Mouse (Mus musculus): ENCODE measurements at regions not wholly inside any gene's neighbourhood (a gene's known extent, or its start where the extent isn't known, plus 50 kb on each side); places are given as distances from the start of the nearest gene placed in this dataset.

DNA sequence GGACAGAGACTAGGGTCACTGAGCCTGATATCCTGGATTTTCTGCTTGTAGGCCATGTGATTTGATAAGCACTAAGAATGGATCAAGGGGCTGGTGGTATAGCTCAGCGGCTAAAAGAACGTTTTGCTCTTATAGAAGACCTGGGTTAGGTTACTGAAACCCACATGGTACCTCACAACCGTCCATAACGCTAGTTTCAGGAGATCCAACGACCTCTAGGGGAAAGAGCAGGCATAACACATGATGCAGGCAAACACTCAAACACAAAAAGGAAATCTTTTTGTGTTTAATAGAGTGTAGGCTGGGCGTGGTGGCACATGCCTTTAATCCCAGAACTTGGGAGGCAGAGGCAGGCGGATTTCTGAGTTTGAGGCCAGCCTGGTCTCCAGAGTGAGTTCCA is 54.6 kb upstream of the Eed start:
- Histone ChIP-seq H3K9ac (ENCODE audit: control insufficient read depth, low read depth, low read length, poor library complexity, severe bottlenecking) (no peak overlapping the region), H3K36me3 (ENCODE audit: control insufficient read depth in 1 of 2, insufficient read depth in 2 of 2, low read length in 2 of 2) (no peaks in the 10 kb centered on the region; a peak in 1 of 4 replicates), H3K27ac (ENCODE audit: control insufficient read depth, low read depth, low read length) (no peak overlapping the region), H3K79me2 (ENCODE audit: control insufficient read depth, insufficient read depth, low read length, poor library complexity) (no peaks in the 10 kb centered on the region), H3K4me3 (ENCODE audit: control insufficient read depth in 1 of 2, insufficient read depth in 1 of 2, low read depth in 2 of 2, low read length in 2 of 2) (no peak overlapping the region), H3K27me3 (ENCODE audit: control insufficient read depth in 1 of 2, insufficient read depth in 2 of 2, low read length in 2 of 2) (no peaks in the 10 kb centered on the region; a peak in 1 of 4 replicates), H3K4me1 (ENCODE audit: control insufficient read depth in 1 of 2, insufficient read depth in 2 of 2, low read length in 2 of 2) (peaks cover 0 to 3% of the 10 kb centered on the region in 2 experiments; a peak in 1 of 4 replicates), H3K9me3 (replicated peaks; ENCODE audit: insufficient read depth, low read length) (no peaks in the 10 kb centered on the region)
- no peak for TF ChIP-seq CHD2 (IDR thresholded peaks at IDR 0.05; ENCODE audit: low read length)
- 0 out of 6 replicates have a peak, but pooled peaks of 1 of the 3 experiments have one; percentile 13 for TF ChIP-seq CTCF (IDR thresholded peaks at IDR 0.05 in 2 of 3, conservative IDR thresholded peaks at IDR 0.05 in 1 of 3; ENCODE audit: control insufficient read depth in 1 of 3, insufficient read depth in 1 of 3, low read depth in 2 of 3, low read length in 3 of 3, poor library complexity in 1 of 3, severe bottlenecking in 1 of 3)
- TF ChIP-seq MAX (IDR thresholded peaks at IDR 0.05; ENCODE audit: low read length), result no peak
- no peak for TF ChIP-seq ZMIZ1 (IDR thresholded peaks at IDR 0.05; ENCODE audit: low read depth, low read length)
- TF ChIP-seq ETS1 (IDR thresholded peaks at IDR 0.05; ENCODE audit: low read depth, low read length), result no peak
- TF ChIP-seq E2F4 (IDR thresholded peaks at IDR 0.05; ENCODE audit: borderline replicate concordance, low read depth, low read length), result no peak
- no peak for DNase-seq (ENCODE audit: low read depth, low spot score)

DNA sequence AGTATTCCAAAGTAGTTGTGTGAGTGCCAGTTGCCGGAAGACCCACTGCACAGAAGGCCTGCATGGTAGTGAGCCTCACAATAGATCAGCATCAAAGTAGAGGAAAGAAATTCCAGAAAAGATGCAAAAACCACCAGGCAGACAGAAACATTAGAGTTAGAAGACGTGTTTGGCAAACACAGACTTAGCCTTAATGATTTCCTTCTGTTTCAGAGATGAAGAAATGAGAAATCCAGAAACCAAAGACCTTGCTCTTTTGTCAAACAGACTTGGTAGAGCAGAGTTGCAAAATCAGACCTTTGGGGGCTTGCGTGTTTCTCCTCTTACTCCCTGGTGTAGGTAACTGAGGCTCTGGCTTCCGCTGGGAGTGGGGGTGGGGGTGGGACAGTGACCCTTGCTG is 57.0 kb upstream of the Eed start:
- no peak for TF ChIP-seq EP300 (IDR thresholded peaks at IDR 0.05; ENCODE audit: low read depth in 1 of 2, low read length in 2 of 2)
- no peak for TF ChIP-seq ELF1 (IDR thresholded peaks at IDR 0.05; ENCODE audit: low read depth, low read length)
- TF ChIP-seq GATA1 (IDR thresholded peaks at IDR 0.05; ENCODE audit: low read depth, low read length), result no peak
- TF ChIP-seq CHD1 (IDR thresholded peaks at IDR 0.05; ENCODE audit: low read depth, low read length), result no peak
- no peak for TF ChIP-seq E2F4 (IDR thresholded peaks at IDR 0.05; ENCODE audit: borderline replicate concordance, low read depth, low read length)
- no peak for TF ChIP-seq NRF1 (IDR thresholded peaks at IDR 0.05; ENCODE audit: insufficient read depth, low read depth, low read length, poor library complexity, severe bottlenecking)
- TF ChIP-seq MEF2A (IDR thresholded peaks at IDR 0.05; ENCODE audit: extremely low read depth, insufficient replicate concordance, low read depth, low read length, poor library complexity, severe bottlenecking), result no peak
- TF ChIP-seq BHLHE40 (IDR thresholded peaks at IDR 0.05; ENCODE audit: borderline replicate concordance, low read depth, low read length), result no peak
- no peak for TF ChIP-seq ETS1 (IDR thresholded peaks at IDR 0.05; ENCODE audit: low read depth, low read length)
- no peaks in the 10 kb centered on the region for H3K9me3 ChIP-seq (replicated peaks; ENCODE audit: insufficient read depth, low read length)
- H3K79me2 ChIP-seq (ENCODE audit: control insufficient read depth, insufficient read depth, low read length, poor library complexity), result no peaks in the 10 kb centered on the region
- peaks cover 0 to 4% of the 10 kb centered on the region in 2 experiments; a peak in 2 of 4 replicates for H3K36me3 ChIP-seq (ENCODE audit: control insufficient read depth in 1 of 2, insufficient read depth in 2 of 2, low read length in 2 of 2)
- no peaks in the 10 kb centered on the region for H3K27me3 ChIP-seq (ENCODE audit: control insufficient read depth in 1 of 2, insufficient read depth in 2 of 2, low read length in 2 of 2)
- no peak overlapping the region for H3K9ac ChIP-seq (ENCODE audit: control insufficient read depth, low read depth, low read length, poor library complexity, severe bottlenecking)
- H3K27ac ChIP-seq (ENCODE audit: control insufficient read depth, low read depth, low read length), result no peak overlapping the region
- no peak overlapping the region for H3K4me3 ChIP-seq (ENCODE audit: control insufficient read depth in 1 of 2, insufficient read depth in 1 of 2, low read depth in 2 of 2, low read length in 2 of 2)
- H3K4me1 ChIP-seq (ENCODE audit: control insufficient read depth in 1 of 2, insufficient read depth in 2 of 2, low read length in 2 of 2), result peaks cover 3 to 17% of the 10 kb centered on the region in 2 experiments
- no peak for DNase-seq (ENCODE audit: low read depth, low spot score)

DNA sequence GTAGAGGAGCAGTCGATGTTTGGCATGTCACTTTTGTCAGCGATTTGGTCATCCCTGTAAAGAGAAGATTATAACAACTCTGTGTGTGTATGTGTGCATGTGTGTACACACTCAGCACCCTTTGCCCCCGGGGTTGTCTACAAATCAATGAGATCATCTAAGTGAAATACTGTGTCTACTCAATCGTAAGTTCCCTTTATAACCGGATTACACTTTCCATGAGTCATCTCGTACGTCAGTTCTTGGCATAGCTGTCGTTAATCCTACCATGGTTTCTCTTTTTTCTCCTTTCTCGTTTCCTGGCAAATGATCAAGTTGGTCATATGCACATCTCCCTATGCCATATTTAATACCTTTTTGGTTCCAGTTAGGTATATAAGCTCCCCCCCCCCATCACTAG is 58.7 kb upstream of the Eed start:
- peak; percentile 75 for DNase-seq (ENCODE audit: low read depth, low spot score)
- no peak overlapping the region for H3K9ac ChIP-seq (ENCODE audit: control insufficient read depth, low read depth, low read length, poor library complexity, severe bottlenecking)
- no peaks in the 10 kb centered on the region for H3K9me3 ChIP-seq (replicated peaks; ENCODE audit: insufficient read depth, low read length)
- H3K4me1 ChIP-seq (ENCODE audit: control insufficient read depth in 1 of 2, insufficient read depth in 2 of 2, low read length in 2 of 2), result peaks cover 3 to 17% of the 10 kb centered on the region in 2 experiments
- H3K4me3 ChIP-seq (ENCODE audit: control insufficient read depth in 1 of 2, insufficient read depth in 1 of 2, low read depth in 2 of 2, low read length in 2 of 2), result no peak overlapping the region
- peaks cover 0 to 4% of the 10 kb centered on the region in 2 experiments; a peak in 2 of 4 replicates for H3K36me3 ChIP-seq (ENCODE audit: control insufficient read depth in 1 of 2, insufficient read depth in 2 of 2, low read length in 2 of 2)
- TF ChIP-seq MEF2A (IDR thresholded peaks at IDR 0.05; ENCODE audit: extremely low read depth, insufficient replicate concordance, low read depth, low read length, poor library complexity, severe bottlenecking) (no peak), ELF1 (IDR thresholded peaks at IDR 0.05; ENCODE audit: low read depth, low read length) (no peak), MAZ (IDR thresholded peaks at IDR 0.05; ENCODE audit: low read depth, low read length) (no peak), SMC3 (IDR thresholded peaks at IDR 0.05; ENCODE audit: low read depth, low read length) (no peak), ETS1 (IDR thresholded peaks at IDR 0.05; ENCODE audit: low read depth, low read length) (peak; percentile 76), JUND (IDR thresholded peaks at IDR 0.05; ENCODE audit: low read depth, low read length) (0 out of 2 replicates have a peak, but pooled peaks have one; percentile 45)
- no peak overlapping the region for H3K27ac ChIP-seq (ENCODE audit: control insufficient read depth, low read depth, low read length)
- H3K27me3 ChIP-seq (ENCODE audit: control insufficient read depth in 1 of 2, insufficient read depth in 2 of 2, low read length in 2 of 2), result no peaks in the 10 kb centered on the region
- H3K79me2 ChIP-seq (ENCODE audit: control insufficient read depth, insufficient read depth, low read length, poor library complexity), result no peaks in the 10 kb centered on the region

Data from MEL (cell line).